9 mouse cellular contexts compared by ENCODE assay signal in genomic region chr3:84257989-84258517, GRCm38 (mm10). TPM values are rescaled to one million over a fixed set of nuclear protein-coding genes. Genes with fewer than 3 reads are reported as not detected.
DNase-seq lines count a peak whose midpoint lies in the region; ATAC-seq and TF ChIP-seq lines count a peak whose summit lies in the region.
"Had no signal": no experiment of that assay in that cellular context is flagged by ENCODE, and none has a peak within 500 bp of the region (broad histone marks: within the 10 kb centered on the region; RNA-seq: fewer than 3 reads in every experiment).

No protein-coding gene starts in this region.

- H3K36me3 ChIP-seq in forebrain, postnatal 0 days (ENCODE audit: insufficient read depth) = no peaks in the 10 kb centered on the region
- H3K36me3 ChIP-seq in limb, embryonic 14.5 days (ENCODE audit: control insufficient read depth, insufficient read depth, low read length) = no peaks in the 10 kb centered on the region

- TF ChIP-seq CTCF in layer of hippocampus, adult 2 months (conservative IDR thresholded peaks at IDR 0.05) = no peak
- TF ChIP-seq CTCF in forebrain, postnatal 0 days (IDR thresholded peaks at IDR 0.05; ENCODE audit: low read depth) = no peak

- no peak for ATAC-seq in forebrain, postnatal 0 days
- ATAC-seq in limb, embryonic 14.5 days (ENCODE audit: low FRiP score, low read depth) = no peak; the same call in 1 of the 2 replicates
- ATAC-seq: Patski had no signal

- H3K9me3 ChIP-seq in forebrain, postnatal 0 days (ENCODE audit: low read length) = no peaks in the 10 kb centered on the region
- H3K9me3 ChIP-seq in limb, embryonic 14.5 days (ENCODE audit: control insufficient read depth, low read length) = no peaks in the 10 kb centered on the region

- H3K4me2 ChIP-seq in forebrain, postnatal 0 days (ENCODE audit: low read depth) = peak overlapping the region; percentile 82
- peak overlapping the region; percentile 99 for H3K4me2 ChIP-seq in limb, embryonic 14.5 days (replicated peaks; ENCODE audit: low read depth, low read length, severe bottlenecking)

- peak overlapping the region; percentile 95 for H3K9ac ChIP-seq in forebrain, postnatal 0 days
- no peak overlapping the region for H3K9ac ChIP-seq in limb, embryonic 14.5 days (ENCODE audit: low read depth, low read length, severe bottlenecking)

- 31% methylated on average over 10 of the region's 10 CpGs for WGBS in forebrain, postnatal 0 days
- 15% methylated on average over 10 of the region's 10 CpGs for WGBS in limb, embryonic 14.5 days

- H3K4me3 ChIP-seq in layer of hippocampus, adult 2 months = peak overlapping the region; percentile 78
- H3K4me3 ChIP-seq in forebrain, postnatal 0 days (ENCODE audit: low read depth, low read length) = peak overlapping the region; percentile 76
- H3K4me3 ChIP-seq in limb, embryonic 14.5 days (replicated peaks; ENCODE audit: low read length) = peak overlapping the region; percentile 66

- peaks cover 24% of the 10 kb centered on the region for H3K4me1 ChIP-seq in forebrain, postnatal 0 days (ENCODE audit: insufficient read depth)
- peaks cover 11% of the 10 kb centered on the region for H3K4me1 ChIP-seq in limb, embryonic 14.5 days (ENCODE audit: control insufficient read depth, insufficient read depth, low read length)

- no peak for DNase-seq in layer of hippocampus, adult 2 months (ENCODE audit: low spot score in 2 of 2)
- no peak for DNase-seq in layer of hippocampus, adult 9-10 months (ENCODE audit: low spot score)
- DNase-seq in forebrain, postnatal 0 days = peak; percentile 48
- peak; percentile 54 for DNase-seq in limb, embryonic 14.5 days (ENCODE audit: low spot score)
- peak; percentile 38 for DNase-seq in retina, embryonic 14.5 days (ENCODE audit: low spot score)
- DNase-seq in layer of hippocampus, postnatal 10 days (ENCODE audit: low spot score in 2 of 2) = no peak
- DNase-seq in adrenal gland, postnatal 25 days = no peak
- DNase-seq in ovary, postnatal 14 days (ENCODE audit: low spot score) = no peak

- no peak for TF ChIP-seq POLR2A in limb, embryonic 14.5 days (IDR thresholded peaks at IDR 0.05; ENCODE audit: borderline replicate concordance, extremely low read depth, insufficient read depth, insufficient read length)

- H3K27ac ChIP-seq in layer of hippocampus, adult 2 months = peak overlapping the region; percentile 99
- H3K27ac ChIP-seq in forebrain, postnatal 0 days (ENCODE audit: low read depth, low read length) = peak overlapping the region; percentile 96; the same call in 1 of the 2 replicates
- H3K27ac ChIP-seq in limb, embryonic 14.5 days (replicated peaks; ENCODE audit: low read depth, low read length) = no peak overlapping the region

- H3K27me3 ChIP-seq in forebrain, postnatal 0 days (ENCODE audit: insufficient read depth, low read length) = no peaks in the 10 kb centered on the region
- H3K27me3 ChIP-seq in limb, embryonic 14.5 days (ENCODE audit: control insufficient read depth, insufficient read depth, low read length) = 0 out of 2 replicates have a peak, but pooled peaks cover 10% of the 10 kb centered on the region
- H3K27me3 ChIP-seq: Patski had no signal

RNA-seq across cellular contexts. Expression of gene Trim2, which starts 48.6 kb away (rescaled TPM):
- 100 to 1,000 TPM; 409 to 447 TPM for total RNA-seq in layer of hippocampus, adult 2 months (2021)
- total RNA-seq in forebrain, postnatal 0 days (2014; rRNA removed) = 186 and 218 TPM in 2 replicates
- 75.9 and 127 TPM in 2 replicates for polyA plus RNA-seq in forebrain, postnatal 0 days (2015; fragmentation: Nextera tagmentation; extraction: Ambion mirVana)
- 17.4 and 20.5 TPM in 2 replicates for polyA plus RNA-seq in limb, embryonic 14.5 days (2012; rRNA removed)
- 28.1 and 30.6 TPM in 2 replicates for polyA plus RNA-seq in limb, embryonic 14.5 days (2014; fragmentation: Nextera tagmentation; extraction: Ambion mirVana)
- total RNA-seq in layer of hippocampus, postnatal 10 days (2021) = 100 to 1,000 TPM; 267 to 271 TPM
- total RNA-seq in adrenal gland, postnatal 25 days (2021) = 71.7 and 83.1 TPM in 2 replicates

Comparison
In these comparisons a context has a peak if more than half of its experiments do, and no peak if none do; other contexts are left out.
1. DNase-seq: peak in forebrain, postnatal 0 days (single experiment), limb, embryonic 14.5 days (single experiment) and retina, embryonic 14.5 days (single experiment); none in layer of hippocampus, adult 2 months (0 of 2), layer of hippocampus, adult 9-10 months (single experiment), layer of hippocampus, postnatal 10 days (0 of 2), adrenal gland, postnatal 25 days (single experiment) and ovary, postnatal 14 days (single experiment).
2. Peak in every context shown above with its lines, with median percentiles within 50 percentile points of each other: H3K4me3 ChIP-seq.